Mouse (Mus musculus): ENCODE data around the gene 2310079G19Rik. TPM values are rescaled to one million over a fixed set of nuclear protein-coding genes. Genes with fewer than 3 reads are reported as not detected.

The 2310079G19Rik gene
- polyA plus RNA-seq, 1 experiment from 2014 or later = not detected

Other genes with a start within 250 kb of the 2310079G19Rik start
- not detected in 2 replicates for gene Cldn17, start 120.7 kb downstream of the 2310079G19Rik start, polyA plus RNA-seq (2015; fragmentation: Nextera tagmentation; extraction: Ambion mirVana)
- gene Cldn8, start 64.5 kb downstream of the 2310079G19Rik start, polyA plus RNA-seq (2015; fragmentation: Nextera tagmentation; extraction: Ambion mirVana) = not detected in 2 replicates
- not detected in 2 replicates for gene Krtap24-1, start 15.4 kb downstream of the 2310079G19Rik start, polyA plus RNA-seq (2015; fragmentation: Nextera tagmentation; extraction: Ambion mirVana)
- gene Krtap26-1, start 20.1 kb upstream of the 2310079G19Rik start, polyA plus RNA-seq (2015; fragmentation: Nextera tagmentation; extraction: Ambion mirVana) = not detected in 2 replicates
- gene Krtap27-1, start 44.0 kb upstream of the 2310079G19Rik start, polyA plus RNA-seq (2015; fragmentation: Nextera tagmentation; extraction: Ambion mirVana) = not detected in 2 replicates
- gene 2310061N02Rik, start 80.3 kb upstream of the 2310079G19Rik start, polyA plus RNA-seq (2015; fragmentation: Nextera tagmentation; extraction: Ambion mirVana) = not detected in 2 replicates
- not detected in 2 replicates for gene Krtap13-1, start 101.2 kb upstream of the 2310079G19Rik start, polyA plus RNA-seq (2015; fragmentation: Nextera tagmentation; extraction: Ambion mirVana)
- gene Krtap13, start 124.0 kb upstream of the 2310079G19Rik start, polyA plus RNA-seq (2015; fragmentation: Nextera tagmentation; extraction: Ambion mirVana) = 0.21 TPM in 1 of 2 replicates, not detected in the other
- not detected in 2 replicates for gene 2310034C09Rik, start 131.2 kb upstream of the 2310079G19Rik start, polyA plus RNA-seq (2015; fragmentation: Nextera tagmentation; extraction: Ambion mirVana)
- not detected in 2 replicates for gene 2310057N15Rik, start 146.5 kb upstream of the 2310079G19Rik start, polyA plus RNA-seq (2015; fragmentation: Nextera tagmentation; extraction: Ambion mirVana)
- not detected in 2 replicates for gene Gm5965, start 150.2 kb upstream of the 2310079G19Rik start, polyA plus RNA-seq (2015; fragmentation: Nextera tagmentation; extraction: Ambion mirVana)
- not detected in 2 replicates for gene Gm20741, start 184.6 kb upstream of the 2310079G19Rik start, polyA plus RNA-seq (2015; fragmentation: Nextera tagmentation; extraction: Ambion mirVana)
- not detected in 2 replicates for gene Krtap15, start 192.5 kb upstream of the 2310079G19Rik start, polyA plus RNA-seq (2015; fragmentation: Nextera tagmentation; extraction: Ambion mirVana)
- gene Krtap14, start 198.5 kb upstream of the 2310079G19Rik start, polyA plus RNA-seq (2015; fragmentation: Nextera tagmentation; extraction: Ambion mirVana) = not detected in 2 replicates
- not detected in 2 replicates for gene Krtap19-1, start 241.7 kb upstream of the 2310079G19Rik start, polyA plus RNA-seq (2015; fragmentation: Nextera tagmentation; extraction: Ambion mirVana)
- not detected in 2 replicates for gene Krtap19-2, start 246.6 kb upstream of the 2310079G19Rik start, polyA plus RNA-seq (2015; fragmentation: Nextera tagmentation; extraction: Ambion mirVana)

Data from midbrain, embryonic 16.5 days (tissue).